Mouse (Mus musculus): ENCODE measurements around the gene Il18.

Il18 gene

DNA sequence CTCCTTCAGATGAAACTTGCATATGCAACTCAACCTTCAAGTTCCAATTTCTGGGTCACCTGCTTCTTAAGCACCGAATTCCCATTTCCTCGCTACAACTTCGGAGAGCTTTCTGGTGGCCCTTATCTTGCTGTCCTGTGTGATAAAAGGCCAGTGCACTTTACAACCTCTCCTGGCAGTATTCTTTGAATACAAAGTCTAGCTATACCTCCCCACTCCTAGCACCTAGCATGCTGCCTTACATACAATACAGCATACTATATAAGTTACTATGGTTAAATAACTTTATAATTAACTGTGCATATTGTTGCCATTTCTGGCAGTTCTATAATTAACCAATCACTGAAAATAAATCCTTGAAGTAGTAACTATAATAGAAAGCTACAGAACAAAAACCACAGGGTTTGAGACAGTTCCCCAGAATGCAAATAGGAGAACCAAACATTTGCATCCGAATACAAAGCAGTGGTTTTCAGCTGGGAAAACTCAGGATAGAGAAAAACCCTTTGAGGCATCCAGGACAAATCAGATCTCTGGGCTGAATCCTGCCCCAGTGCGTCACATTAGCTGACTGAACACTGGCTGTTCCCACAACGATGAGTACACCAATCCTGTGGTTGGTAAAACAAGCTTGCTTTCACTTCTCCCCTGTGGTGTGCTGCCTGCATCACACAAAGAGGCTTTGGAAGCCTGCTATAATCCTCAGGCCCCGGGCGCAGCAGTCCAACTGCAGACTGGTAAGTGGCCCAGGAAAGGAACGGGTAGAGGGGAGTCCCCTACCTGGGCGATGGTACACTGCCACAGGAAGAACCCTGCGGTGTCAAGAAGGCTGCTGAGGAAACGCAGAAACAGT is at the start of gene Il18:
Il18 (plus strand) TSS at position 587 of the 853 bp plus-strand sequence.
- DNase-seq (ENCODE audit: low spot score): peak; percentile 11

DNA sequence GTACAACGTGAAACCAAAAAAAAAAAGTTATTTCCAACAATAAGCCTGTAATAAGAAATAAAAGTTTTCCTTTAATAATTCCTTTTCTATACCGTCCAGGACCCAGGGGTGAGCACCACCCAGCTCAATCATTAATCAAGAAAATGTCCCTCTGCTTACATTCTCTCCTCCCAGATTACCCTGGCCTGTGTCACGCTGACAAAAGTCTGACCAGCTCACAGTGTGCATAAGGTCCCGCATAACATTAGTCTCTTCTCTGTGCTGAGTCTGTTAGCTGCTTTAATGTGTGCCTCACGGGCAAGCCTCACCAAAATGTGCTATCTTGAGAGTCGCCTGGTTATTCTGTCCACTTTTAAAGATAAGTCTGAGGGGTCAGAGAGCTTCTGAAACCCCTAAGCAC is 49.2 kb upstream of the Il18 start:
- DNase-seq (ENCODE audit: low spot score): no peak

DNA sequence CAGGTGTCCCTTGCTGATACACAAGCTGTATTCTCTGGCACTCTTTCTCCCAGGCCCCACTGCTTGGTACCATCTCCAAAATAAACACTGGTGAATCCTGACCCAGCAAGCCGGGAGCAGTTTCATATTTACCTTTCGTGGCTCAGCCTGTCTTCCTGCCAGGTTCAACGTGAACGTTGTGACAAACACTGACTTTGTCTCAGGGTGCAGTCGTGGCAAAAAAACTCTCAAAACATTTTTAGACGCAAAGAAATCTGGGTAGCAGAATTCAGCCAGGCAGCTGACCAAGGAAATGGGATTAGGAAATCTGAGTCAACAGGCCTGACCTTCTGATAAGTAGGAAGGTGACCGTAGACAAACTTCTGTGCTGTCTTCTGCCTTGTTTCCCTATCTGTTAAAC is 47.1 kb upstream of the Il18 start:
- DNase-seq (ENCODE audit: low spot score): peak; percentile 34

DNA sequence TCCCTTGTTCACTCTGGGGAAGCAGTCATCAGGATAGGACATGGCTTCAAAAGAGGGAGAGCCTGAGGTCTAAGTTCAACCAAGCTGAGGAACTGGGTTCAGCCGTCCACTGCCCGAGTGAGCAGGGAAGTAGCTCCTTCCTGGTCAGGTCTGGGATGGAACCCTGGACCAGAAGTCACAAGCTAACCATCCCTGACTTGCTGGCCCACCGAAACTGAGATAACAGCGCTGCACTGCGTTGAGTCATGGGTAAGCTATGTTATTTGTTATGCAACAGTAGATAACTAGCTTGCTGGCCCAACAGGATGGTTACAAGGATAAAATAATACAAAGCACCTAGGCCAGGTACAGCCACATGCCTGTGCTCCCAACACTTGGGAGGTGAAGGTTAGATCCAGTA is 39.2 kb upstream of the Il18 start:
- peak; percentile 42 for DNase-seq (ENCODE audit: low spot score)

DNA sequence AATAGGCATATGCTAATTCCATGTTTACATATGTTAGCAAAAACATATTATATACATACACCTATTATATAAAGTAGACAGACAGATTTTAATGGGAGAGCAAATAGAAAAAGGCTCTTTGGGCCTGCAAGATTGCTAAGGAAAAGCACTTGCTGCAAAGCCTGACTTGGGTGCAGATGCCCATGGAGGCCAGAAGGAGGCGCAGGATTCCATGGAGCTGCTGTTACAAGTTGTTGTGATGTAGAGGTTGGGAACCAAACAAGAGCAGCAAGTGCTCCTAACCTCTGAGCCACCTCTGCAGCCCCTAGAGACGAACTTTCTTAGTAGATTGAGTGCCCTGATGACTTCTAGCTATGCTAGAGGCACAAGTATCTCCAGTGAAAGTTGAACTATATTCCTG is 35.8 kb upstream of the Il18 start:
- DNase-seq (ENCODE audit: low spot score): no peak

DNA sequence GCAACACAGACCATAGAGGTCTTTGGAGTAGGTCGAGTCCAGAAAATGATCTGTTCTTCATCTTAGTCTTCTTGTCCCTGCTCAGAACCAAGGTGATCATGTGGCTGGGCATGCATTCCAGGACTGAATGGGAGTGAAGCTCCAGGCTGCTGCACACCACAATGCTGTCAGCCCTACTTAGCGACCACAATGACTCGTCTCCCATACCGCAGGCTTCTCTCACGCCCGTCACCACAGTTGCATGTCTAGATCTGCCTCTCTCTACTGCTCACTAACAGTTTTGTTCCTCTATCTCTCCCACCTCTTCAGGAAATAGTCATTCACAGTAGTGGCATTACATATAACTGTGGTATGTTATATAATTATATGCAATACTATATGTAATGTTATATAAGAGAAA is 33.9 kb upstream of the Il18 start:
- no peak for DNase-seq (ENCODE audit: low spot score)

DNA sequence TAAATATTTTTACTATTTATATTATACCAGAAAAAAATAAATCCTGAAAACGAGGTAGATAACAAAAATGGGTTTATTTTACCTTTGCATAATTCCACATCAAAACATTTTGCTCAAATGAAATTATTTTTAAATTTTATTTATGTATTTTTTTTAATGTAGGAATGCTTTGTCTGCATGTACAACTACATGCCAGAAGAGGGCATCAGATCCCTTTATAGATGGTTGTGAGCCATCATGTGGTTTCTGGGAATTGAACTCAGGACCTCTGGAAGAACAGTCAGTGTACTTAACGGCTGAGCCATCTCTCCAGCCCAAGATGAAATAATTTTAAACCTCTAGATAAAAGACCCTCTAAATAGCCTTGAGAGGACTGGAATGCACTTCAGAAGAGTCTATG is 33.1 kb upstream of the Il18 start:
- DNase-seq (ENCODE audit: low spot score): no peak

DNA sequence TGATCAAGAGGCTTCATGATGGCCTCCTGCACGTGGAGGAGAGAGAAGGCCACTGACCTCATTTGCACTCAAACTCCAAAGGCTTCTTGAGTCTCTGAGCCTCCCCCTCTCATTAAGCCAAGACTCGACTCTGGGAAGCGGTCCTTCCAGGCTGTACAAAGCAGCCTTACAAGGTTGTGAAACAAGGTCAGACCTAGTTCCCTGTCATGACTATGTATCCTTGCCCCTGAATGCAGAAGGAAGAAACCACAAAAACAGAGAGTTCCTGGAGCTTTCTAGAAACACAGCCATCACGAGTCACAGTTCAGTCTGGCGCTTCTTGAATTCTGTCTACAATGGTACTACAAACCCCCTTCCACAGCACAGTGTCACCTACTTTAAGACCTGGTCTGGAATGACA is 32.1 kb upstream of the Il18 start:
- DNase-seq (ENCODE audit: low spot score): no peak

DNA sequence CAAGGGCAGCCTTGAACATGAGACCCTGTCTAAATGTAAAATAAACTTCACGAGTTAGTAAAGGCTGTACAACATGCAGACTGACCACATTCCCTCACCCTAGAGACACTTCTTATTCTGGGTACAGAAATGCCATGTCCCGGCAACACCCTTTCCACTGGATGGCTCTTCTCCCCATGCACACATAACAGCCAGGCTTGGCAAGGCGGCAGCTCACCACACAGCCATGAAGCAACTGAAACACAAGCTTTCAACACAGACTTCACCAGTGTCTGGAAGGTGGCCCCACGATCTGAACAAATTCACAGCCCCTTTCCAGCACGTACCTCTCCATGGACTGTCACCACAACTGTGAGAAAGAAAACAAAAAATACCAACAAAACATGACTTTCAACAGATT is 29.7 kb upstream of the Il18 start:
- DNase-seq (ENCODE audit: low spot score): no peak

DNA sequence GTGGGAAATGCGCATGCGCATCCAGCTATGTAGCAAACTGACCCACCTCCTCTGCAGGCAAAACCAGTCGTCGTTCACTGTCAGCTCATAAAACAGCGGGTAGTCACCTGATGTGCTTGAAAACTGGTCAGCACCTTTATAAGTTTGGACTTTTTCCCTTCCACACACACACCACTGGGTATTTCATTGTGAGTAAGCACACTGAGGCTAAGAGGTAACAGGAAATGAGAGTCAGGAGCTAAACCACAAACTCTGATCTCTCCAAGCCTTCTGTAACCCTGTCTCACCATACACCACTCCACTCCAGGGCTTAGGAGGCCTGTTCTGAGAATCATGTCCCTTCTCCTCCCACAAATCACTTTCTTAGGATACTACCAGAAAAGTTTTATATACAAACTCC is 29.0 kb upstream of the Il18 start:
- no peak for DNase-seq (ENCODE audit: low spot score)

DNA sequence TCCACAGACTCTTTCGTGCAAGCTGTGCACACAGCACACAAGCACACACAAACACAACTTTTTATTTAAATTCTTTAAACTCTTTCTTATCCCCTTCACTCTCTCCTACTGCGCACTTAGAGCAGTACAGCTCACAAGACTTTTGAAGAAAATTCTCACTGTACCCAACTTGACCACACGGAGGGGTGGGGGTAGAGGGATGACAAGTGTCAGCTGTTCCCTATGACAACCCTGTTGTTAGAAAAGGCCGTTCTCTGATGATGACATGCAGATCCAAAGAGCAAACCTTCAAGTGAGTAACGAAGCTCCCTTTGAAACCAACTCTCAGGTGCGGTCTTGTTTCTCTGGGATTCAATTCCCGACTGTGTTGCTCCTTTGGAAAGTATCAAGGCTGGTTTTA is 26.8 kb upstream of the Il18 start:
- no peak for DNase-seq (ENCODE audit: low spot score)

DNA sequence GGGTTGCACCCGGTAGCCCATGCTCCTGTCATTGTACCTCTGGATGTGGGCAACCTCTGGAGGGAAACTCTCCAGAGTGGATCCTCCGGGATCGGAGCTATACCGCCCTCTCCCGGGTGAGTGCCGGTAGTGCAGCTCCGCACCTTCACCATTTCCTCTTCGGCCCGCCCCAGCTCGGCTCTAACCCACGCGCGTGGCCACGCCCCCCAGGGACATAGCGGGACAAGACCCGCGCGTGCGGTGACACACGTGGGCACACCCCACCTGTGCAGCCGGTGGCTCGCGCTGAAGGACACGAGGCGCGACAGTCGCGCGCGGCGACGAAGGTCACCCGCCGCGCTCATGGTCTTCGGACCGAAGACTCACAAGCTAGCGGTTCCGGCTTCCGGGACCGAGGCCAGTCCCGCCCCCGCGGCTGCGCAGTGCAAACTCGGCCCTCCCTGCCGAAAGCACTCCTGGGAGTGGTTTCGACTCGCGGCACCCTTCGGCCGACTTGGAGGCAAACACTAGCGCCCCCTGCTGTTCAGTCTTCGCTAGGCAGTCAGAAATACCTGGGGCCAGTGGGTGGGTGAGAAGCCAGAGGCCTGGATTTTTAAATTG is 26.2 kb upstream of the Il18 start, which contains the start of gene Pts:
Pts (minus strand) TSS at position 432 of the 600 bp plus-strand sequence.
- peak; percentile 98 for DNase-seq (ENCODE audit: low spot score)

DNA sequence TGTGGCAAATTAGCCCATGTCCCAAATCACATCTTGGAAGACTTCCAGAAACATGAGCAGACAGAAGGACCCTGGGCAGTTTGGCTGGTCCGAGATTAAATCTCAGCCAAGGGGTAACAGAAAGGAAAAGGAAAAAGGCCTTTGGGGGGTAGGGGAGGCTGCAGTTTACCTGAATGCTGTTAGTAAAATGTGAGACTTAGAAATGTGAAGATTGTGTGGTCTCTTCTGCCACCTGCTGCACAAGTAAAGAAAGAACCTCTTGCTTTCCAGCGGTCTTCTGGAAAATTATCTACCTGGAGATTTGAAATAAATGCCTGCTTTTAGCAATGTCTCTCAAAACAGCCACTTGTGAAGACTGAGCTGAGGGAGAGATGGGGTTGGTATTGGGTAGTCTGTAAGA is 23.7 kb upstream of the Il18 start:
- DNase-seq (ENCODE audit: low spot score): peak; percentile 33

DNA sequence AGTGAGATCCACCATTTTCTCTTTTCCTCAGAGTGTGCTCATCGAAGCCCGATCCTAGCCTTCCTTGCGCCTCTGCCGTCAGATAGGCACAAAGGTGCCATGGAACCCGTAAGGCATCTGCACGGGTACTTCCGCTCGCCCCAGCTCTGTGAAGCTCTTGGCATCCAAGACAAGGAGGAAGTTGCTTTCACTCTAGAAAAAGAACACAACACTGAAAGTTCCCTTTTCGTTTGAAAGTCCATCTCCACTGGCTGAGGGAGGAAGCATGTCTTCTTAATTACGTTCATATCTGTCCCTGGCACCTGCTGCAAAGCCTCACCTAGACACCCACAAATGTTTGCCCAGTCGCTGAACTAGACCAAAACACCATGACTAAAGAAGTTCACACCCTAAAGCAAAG is 21.3 kb upstream of the Il18 start:
- DNase-seq (ENCODE audit: low spot score): no peak

DNA sequence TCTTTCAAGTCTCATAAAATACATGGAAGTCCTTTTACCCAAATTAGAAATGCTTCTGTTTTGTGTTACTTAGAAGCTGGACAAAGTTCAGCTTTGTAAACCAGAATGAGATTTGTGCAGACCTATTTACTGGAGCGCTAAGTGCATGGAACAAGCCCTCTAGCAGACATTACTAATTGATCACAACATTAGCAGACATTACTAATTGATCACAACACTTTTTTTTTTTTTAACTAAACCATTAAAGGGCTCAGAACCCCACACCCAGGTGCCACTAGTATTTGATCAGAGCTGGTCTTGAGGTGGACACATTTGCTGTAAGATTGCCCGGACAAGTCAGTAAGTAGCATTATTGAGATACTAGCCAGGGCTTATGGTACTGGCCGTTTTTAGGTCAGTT is 20.8 kb upstream of the Il18 start:
- DNase-seq (ENCODE audit: low spot score): no peak

DNA sequence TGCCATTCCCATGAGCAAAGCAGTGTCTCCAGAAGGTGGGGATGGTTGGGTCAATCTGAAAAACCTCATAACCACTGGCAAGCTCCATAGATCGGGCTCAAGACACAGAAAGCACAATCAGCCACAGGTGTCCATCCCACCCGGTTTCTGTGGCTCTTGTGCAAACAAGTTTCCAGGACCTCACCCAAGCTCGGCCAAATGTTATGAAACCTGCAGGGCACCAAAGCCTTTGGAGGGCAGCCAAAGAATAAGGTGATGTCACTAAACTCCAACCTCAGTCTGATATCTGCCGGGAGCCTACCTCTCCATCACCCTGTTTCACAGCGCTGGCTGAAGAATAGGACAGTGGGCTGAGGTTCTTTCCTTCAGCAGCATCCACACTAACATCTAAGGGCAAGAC is 18.7 kb upstream of the Il18 start:
- peak; percentile 30 for DNase-seq (ENCODE audit: low spot score)

DNA sequence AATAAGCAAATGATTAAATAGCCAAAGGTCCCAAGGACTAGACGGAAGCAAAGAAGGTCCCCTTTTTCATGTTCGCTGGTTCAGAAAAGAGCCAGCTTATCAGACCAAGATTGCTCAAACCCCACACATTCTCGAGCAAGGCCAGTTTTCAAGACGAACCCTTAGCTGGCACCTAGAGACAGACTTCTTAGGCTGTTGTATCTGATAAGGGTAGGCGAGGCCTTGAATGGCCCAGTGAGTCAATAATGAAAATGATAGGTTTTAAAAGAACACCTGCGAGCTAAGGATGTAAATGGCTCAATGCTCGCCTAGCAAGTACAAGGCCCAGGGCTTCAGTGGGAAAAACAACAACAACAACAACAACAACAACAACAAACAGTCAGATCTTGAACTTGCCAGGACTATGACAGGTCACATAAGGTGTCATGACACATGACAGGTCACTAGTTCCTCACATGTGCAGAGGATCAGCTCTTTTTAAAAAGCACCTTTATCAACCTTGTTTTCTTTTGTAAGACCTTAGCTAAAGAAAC is 18.0 kb upstream of the Il18 start:
- DNase-seq (ENCODE audit: low spot score): no peak

DNA sequence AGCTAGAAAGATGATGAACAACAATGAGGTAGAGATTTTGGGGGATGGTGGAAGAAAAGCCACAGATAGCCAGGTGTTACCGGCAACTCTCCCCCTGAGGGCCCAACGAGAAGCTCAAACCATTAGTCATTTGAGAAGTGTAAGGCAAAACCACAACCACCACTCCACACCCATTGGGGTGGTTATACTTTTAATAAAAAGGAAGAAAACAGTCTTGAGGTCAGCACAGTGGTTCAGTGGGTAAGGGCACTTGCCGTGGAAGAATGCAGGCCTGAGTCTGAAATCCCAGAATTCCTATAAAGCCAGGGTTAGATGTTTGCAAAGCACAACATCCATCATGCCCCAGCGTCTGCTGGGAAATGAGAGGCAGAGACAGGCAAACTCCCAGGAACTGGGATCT is 17.3 kb upstream of the Il18 start:
- no peak for DNase-seq (ENCODE audit: low spot score)

DNA sequence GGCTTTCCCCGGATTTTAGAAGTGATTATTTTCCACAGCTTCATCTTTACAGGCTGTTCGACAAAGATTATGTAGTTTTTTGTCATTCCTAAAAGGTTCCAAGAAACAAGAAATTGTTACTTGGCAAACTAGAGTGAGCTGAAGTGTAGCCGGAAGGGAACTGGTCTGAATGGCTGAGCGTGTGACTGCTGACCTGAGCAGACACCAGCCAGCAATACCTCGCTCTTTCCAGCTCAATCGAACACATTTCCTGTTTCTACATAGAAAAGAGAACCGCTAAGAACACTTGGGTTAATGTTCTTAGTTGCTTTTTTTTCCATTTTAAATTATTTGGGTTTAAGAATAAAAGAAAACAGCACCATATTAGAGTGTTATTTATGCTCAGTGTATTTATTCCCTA is 14.5 kb upstream of the Il18 start:
- no peak for DNase-seq (ENCODE audit: low spot score)

DNA sequence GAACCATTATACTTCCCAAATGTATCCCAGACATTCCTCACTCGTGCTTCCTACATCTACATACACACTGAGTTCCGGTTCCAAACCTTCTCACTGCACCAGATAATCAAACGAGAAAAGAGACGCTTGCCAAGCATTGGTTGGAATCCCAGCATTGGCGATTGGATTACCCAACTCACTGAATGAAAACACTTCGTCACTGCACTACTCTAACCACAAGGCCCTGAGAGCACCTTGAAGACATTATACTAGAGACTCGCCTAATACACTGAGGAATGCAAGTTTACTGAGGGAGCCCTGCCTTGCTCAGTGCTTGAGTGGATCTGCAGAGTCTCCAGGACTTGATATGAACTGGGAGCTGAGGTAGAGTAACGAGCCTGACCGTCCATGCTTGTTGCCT is 12.2 kb upstream of the Il18 start:
- no peak for DNase-seq (ENCODE audit: low spot score)

DNA sequence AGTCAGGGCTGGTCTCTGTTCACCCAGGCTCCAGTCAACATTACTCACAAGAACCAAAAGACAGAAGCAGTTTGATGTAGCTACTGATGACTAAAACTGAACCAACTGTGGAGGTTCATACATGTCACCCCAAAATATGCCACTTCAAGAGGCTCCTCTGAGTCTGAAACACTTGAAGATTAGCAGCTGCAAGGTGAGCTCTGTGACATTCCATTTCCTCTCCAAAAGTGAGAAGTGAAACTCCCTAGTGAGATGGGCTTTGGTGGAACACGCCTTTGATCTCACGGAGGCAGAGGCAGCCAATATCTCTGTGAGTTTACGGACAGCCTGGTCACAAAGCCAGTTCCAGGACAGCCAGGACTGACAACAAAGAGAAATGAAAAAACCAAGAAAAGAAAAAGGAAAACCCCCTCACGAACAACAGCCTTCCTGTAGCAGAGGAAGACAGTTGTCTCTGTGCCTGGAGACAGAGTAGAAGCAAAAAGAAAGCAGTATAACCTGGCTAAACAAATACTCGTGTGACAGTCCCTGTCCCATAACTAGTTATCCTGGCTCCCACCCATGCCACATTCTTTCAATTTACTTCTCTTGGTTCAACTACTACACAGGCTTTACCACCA is 6.7 kb upstream of the Il18 start:
- DNase-seq (ENCODE audit: low spot score): no peak

DNA sequence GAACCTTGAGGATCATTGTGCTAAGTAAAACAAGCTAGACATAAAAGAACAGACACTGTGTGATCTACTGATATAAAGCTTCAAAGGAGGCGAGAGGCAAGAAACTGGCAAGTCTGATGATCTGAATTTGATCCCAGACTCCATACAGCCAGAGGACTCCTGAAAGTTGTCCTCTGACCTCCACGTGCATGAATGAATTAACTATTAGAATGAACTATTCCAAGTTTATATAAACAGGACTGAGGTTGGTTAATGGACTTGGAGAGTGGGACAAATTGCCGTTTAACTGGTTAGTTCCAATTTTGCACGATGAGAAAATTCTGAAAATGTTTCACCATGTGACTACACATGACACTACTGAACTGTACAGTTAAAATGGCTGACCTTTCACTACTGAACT is 5.7 kb upstream of the Il18 start:
- no peak for DNase-seq (ENCODE audit: low spot score)

DNA sequence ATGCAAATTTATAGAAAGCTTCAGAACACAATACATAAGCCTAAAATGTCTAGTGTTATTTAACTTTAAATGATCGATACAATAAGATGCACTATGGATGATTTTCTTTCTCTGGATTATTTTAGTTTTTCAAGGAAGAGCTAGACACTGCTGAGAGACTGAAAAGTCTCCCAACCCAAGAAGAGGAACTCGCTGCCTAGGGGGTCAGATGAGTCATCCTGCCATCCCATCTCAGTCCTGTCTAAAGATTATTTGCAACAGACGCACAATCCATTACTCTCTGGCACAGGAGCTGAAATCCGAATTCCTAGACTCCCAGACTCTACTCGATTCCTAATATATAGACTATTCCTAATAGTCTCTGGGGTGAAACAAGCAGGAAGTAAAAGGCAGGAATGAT is 2.4 kb upstream of the Il18 start:
- DNase-seq (ENCODE audit: low spot score): no peak
